Mouse (Mus musculus) urinary bladder, postnatal 25 days (tissue): ENCODE measurements around the gene Fxn.

ENCODE experiments used
- DNase-seq: peaks from one replicate; pipeline ENCODE4 v3.0.0; 2022; ENCODE audit warnings: low spot score

The Fxn gene

GRCm38 (mm10) chr19:24280601-24281228 lies at the start of gene Fxn:
TSS of gene Fxn (minus strand) at chr19:24280605.
- no peak for DNase-seq

DNA sequence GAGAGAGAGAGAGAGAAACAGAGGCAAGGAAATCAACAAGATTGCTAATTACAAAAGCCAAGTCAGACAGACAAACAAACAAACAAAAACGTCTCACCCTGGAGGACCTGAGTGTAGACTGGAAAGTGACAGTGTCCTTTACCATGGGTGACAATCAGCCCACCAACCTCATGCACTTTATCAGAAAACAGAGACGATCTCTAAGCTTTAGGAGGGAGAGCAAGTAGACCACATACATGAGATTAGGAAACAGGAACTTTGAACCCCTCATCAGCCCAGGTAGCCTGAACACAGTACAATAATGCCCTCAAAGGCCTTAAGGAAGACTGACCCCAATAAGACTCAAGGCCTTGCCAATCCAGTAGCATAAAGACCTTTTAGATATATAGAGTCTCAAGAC lies 47.5 kb upstream of the Fxn start:
- no peak for DNase-seq

DNA sequence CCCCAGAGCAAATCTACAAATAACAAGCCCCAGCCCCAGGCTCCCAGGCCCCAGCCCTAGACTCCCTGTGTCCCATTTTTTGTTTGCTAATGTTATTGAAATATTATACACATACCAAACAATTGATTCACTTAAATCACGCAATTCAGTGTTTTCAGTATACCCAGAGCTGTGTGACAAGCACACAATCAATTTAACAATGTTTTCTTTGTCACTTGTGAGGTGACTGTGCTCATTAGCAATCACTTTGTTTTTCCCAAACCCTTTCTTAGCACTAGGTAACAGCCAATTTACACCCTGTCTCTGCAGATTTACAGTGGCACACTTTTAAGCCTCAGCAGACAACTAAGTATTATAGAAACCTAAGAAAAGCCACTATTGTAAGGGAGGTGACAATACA lies 46.6 kb upstream of the Fxn start:
- no peak for DNase-seq

GRCm38 (mm10) chr19:24325692-24326091 lies 45.3 kb upstream of the Fxn start:
- DNase-seq, result no peak

DNA sequence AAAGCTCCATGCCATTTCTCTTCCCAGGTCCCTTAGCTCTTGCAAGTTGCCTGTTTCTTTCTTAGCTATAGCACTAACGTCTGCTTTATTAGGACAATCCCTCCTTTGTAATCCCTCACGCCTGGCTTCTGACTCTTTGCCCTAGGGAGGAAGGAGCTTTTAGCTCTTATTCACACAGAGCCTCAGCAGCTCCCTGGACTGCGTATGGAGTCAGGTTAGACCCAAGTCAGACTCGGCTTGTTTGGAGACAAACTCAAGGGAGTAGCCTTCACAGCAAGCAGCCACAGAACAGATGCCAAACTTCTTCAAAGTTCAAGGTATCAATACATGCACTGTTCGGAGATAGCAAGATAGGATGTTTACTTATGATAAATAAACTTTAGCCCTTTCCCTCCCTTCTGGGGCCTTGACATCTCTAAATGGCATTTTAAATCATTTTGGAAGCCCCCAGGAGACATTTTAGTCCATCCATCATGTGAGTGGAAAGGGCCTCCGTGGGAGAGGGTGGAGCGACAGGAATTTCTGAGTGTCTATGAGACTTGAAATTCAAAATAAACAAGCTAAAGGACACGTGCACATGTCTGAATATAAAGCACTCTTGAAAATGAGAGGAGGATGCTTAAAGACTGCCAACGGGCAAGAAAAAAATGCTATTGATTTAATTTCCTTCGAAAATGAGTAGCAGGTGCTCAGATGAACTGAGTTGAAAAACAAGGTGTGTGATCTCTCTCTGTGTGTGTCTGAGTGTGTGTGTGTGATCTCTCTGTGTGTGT lies 43.6 kb upstream of the Fxn start:
- no peak for DNase-seq

GRCm38 (mm10) chr19:24321900-24322311 lies 41.5 kb upstream of the Fxn start:
- DNase-seq, result no peak

DNA sequence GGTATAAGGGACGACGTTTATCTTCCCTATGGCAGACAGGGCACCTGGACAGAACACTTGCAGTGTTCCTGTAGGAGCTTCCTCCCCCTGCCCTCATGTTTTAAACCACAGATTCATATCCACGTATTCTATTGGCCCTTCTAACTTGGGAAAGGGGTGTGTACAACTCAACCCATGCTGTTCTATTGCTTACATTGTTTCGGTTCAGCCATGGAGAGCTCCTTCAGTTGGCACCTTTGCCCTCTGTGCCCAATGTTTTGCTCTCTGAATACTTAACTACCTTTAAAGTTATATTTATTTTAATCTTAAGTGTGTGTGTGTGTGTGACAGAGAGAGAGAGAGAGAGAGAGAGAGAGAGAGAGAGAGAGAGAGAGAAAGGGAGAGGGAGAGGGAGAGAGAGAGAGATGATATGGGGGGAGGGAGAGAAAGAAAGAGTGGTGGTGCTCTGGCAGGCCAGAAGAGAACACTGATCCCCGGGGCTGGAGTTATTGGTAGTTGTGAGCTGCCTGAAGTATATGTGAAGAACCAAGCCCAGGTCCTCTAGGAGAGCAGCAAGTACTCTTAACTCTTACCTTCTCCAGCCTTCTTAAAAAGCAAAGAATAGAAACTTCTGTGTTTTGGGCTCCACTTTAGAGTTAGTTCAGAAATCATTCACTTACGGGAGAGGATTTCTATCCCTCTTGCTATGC lies 41.0 kb upstream of the Fxn start:
- DNase-seq, result no peak

DNA sequence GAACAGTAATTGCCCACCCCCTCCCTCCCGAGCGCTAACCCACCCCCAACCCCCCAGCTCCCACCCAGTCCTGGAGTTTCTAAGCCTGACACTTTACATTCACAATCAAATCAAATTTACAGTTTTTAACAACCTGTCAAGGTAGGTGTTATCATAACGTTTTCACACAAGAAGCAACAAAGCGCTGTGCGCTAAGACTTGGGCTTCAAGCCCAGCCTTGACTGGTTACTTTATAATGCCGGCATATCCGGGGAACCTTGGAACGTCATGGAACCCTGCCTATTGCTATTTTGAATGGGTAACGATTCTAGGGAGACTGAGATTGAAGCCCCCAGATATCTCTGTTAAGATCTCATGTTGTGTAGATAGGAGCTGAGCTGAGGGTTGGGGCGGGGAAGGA lies 37.8 kb upstream of the Fxn start:
- DNase-seq, result no peak

- no peak for DNase-seq
These were observed 37.3 kb upstream of the Fxn start for GRCm38 (mm10) chr19:24317731-24318130.

DNA sequence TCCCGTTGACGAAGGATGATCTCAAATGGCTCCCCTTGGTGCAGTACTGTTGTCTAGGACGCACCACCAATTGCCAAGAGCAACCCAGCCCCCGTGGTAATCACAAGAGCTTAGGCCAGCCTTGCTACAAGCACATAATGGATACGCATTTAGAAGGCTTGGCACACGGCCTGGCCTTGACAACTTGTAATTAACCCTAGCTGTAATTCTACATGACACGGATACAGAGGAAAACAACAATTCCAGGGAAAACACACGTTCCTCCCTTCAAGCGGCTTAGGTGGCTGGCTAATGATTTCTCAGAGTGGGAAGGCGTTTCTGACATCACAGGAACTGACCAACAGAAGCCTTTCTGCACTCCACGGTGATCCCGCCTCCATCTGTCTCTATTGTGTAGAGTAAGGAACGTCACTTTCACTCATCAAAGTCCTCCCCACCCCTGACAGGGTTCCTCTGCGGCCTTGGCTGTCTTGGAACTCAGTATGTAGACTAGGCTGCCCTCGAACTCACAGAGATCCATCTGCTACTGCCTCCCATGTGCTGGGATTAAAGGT lies 36.7 kb upstream of the Fxn start:
- no peak for DNase-seq

- DNase-seq, result no peak
These were observed 35.8 kb upstream of the Fxn start for GRCm38 (mm10) chr19:24316060-24316725.

DNA sequence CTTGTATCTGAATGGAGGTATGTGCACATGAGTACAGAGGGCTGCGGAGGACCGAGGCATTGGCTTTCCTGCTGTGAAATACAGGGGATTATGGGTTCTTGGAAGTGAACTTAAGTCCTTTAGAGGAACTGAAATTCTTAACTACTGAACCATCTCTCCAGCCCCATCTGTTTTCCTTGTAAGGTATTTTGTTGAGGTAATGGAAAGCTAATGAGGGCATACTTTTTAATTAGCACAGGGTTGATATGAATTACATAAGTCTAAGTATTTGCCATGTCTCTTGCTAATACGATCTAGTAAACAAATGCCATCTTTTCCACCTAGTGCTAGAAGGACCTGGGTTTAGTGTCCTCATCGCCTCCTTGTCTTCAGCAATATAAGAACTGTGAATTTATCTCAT lies 34.8 kb upstream of the Fxn start:
- no peak for DNase-seq

- no peak for DNase-seq
These were observed 34.3 kb upstream of the Fxn start for GRCm38 (mm10) chr19:24314676-24315075.

DNA sequence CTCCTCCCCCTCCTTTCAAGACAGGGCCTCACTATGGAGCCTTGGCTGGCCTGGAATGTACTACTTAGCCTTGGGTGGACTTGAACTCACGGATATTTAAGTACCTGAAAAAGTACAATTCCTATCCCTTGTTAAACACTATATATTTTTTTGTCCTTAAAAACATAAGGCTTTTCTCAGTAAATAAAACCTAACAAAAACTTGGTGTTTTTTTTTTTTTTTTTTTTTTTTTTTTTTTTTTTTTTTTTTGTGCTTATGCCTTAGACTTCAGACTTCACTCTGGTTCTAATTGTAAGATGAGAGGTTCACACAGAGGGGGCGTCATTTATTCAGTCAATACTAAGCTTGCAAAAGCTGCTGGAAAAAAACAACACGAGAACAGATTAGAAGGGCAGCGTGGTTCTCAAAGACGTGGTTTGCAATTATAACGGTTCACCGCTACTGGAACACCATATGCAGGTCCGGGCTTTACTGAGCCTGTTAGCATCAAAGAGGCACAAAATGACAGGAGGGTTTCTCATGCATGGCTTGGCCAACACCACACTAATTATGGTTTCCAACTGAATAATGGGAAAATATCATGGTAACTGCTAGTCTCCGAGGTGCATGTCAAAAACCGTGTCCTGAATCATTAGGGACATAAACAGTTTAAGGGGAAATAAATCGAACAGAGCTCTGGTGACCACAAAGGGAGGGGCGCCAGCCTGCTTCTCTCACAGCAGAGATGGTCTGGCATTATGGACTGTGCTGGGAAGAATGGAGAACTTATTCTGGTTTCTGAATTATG lies 32.3 kb upstream of the Fxn start:
- DNase-seq, result no peak

GRCm38 (mm10) chr19:24312046-24312445 lies 31.6 kb upstream of the Fxn start:
- DNase-seq, result no peak

DNA sequence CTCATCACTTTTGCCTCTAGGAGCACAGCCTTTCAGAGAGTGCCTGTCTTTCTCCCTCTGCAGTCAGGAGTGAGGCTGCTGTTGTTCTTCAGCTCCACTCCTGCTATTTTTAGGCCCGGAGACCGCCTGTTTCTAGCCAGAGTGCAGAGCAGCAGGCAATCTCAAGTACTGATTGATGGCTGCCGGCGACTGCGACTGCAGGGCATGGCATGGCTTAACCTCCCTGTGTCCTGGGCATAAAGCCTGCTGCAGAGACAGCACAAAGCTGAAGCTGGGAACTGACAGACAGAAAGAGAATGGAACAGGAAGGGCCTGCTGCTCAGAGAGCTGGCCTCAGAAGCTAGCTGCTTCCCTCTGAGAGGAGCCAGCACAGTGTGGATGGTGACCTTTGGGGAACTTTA lies 27.9 kb upstream of the Fxn start:
- DNase-seq, result no peak

DNA sequence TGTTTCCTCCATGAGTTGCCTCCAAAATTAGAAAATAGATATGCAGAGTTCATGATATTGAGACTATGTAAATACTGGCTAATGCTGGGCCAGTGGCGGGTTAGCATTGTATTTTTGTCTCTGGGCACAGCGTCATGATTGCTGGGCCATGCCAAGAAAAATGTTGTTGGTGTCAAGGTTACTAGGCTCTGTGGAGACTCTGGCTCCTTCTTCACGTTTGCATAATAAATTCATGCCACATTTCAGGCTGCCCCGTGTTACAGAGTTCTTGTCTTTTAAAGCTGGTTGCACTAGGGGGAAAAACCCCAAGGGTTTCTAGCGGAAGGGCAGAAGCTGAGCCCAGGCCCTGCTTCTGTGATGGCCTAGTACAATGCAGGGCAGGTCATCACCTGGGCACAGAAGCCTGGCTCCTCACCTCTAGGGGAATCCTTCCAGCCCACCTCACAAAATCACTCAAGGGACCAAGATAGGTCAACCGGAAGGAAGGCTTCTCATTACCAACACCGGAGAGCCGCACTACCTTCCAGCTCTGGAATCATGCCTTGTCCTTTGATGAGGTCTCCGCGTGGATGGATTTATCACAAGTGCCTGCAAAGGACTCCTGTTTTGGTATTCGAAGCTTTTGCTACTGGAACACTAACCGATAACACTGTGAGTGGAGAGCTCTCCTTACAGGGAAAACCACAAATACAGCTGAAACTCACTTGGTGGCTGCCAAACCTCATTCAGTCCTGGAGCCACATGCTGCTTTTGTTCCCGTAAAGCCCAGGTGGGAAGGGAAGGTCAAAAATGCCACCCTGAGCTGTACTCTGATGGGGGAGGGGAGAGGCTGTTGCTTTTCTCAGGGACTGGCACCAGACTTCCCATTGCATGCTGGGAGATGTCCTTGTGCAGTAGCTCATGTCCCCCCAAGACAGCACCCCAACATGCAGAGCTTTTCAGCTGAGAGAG lies 27.1 kb upstream of the Fxn start:
- DNase-seq, result no peak

- DNase-seq, result no peak
These were observed 25.9 kb upstream of the Fxn start for GRCm38 (mm10) chr19:24306351-24306750.

DNA sequence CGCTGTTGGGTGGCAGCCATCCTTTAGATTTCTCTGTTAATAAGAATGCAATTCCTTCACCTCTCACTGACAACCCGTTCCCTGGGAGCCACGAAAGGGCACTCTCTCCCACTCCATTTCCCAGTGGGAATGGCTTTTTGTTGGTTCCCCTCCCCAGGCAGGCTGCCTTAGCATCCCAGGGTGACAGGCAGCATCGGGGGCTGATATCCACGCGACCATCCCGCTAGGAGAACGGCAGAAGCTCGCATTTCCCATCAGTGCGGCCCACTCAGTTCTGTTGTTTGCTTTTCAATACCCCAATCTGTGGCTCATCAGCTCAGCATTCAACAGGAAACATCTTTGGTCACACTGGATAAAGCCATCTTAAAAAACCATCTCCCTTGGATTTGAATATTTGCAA lies 21.8 kb upstream of the Fxn start:
- no peak for DNase-seq

DNA sequence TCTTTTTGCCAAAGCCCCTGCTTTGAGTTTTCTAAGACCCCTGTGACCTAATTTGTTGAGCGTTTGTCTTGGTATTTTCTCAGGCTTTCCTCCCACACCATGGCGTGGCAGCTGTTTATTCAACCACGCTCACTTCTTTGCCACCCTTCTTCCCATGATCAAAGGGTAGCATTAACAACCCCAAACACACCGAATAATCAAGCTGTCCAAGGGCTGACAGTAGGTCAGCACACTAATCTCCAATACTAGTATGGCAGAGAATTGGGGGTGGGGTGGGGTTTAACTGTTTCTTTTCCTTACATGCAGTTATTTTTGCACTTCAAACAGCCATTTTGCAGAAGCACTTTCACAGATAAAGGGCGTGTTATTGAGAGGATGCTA lies 21.4 kb upstream of the Fxn start:
- DNase-seq, result no peak
